Mouse (Mus musculus): ENCODE measurements around the gene Rps24.

The Rps24 gene

GRCm38 (mm10) chr14:24512527-24513161, 25.7 kb downstream of the Rps24 start:
- DNase-seq = no peak

GRCm38 (mm10) chr14:24521597-24521996, 34.7 kb downstream of the Rps24 start:
- DNase-seq = no peak

GRCm38 (mm10) chr14:24525137-24525536, 38.2 kb downstream of the Rps24 start:
- DNase-seq = no peak

GRCm38 (mm10) chr14:24525677-24526415, 38.9 kb downstream of the Rps24 start:
- no peak for DNase-seq

- no peak for DNase-seq
These were observed 39.5 kb downstream of the Rps24 start for GRCm38 (mm10) chr14:24526440-24526839.

- DNase-seq = no peak
These were observed 43.3 kb downstream of the Rps24 start for GRCm38 (mm10) chr14:24530228-24530627.

- DNase-seq = no peak
These were observed 48.1 kb downstream of the Rps24 start for GRCm38 (mm10) chr14:24534865-24535545.

- peak; percentile 86 for DNase-seq
These were observed 56.0 kb downstream of the Rps24 start for GRCm38 (mm10) chr14:24542901-24543300.

- DNase-seq = no peak
These were observed 57.1 kb downstream of the Rps24 start for GRCm38 (mm10) chr14:24544057-24544456.

Data from cerebellum, adult 11-12 months (tissue).